Mouse (Mus musculus) heart, postnatal 0 days (tissue): ENCODE results near the gene Zfp839.

Experiments used
- CTCF ChIP-seq: IDR thresholded peaks from 2 replicates; pipeline ENCODE4 v1.5.1; 2016; ENCODE audit warnings: antibody characterized with exemption, control low read depth, low read depth
- EP300 ChIP-seq: IDR thresholded peaks from 2 replicates; pipeline ENCODE4 v1.6.1; 2016; ENCODE audit warnings: antibody characterized with exemption, low read depth

DNA sequence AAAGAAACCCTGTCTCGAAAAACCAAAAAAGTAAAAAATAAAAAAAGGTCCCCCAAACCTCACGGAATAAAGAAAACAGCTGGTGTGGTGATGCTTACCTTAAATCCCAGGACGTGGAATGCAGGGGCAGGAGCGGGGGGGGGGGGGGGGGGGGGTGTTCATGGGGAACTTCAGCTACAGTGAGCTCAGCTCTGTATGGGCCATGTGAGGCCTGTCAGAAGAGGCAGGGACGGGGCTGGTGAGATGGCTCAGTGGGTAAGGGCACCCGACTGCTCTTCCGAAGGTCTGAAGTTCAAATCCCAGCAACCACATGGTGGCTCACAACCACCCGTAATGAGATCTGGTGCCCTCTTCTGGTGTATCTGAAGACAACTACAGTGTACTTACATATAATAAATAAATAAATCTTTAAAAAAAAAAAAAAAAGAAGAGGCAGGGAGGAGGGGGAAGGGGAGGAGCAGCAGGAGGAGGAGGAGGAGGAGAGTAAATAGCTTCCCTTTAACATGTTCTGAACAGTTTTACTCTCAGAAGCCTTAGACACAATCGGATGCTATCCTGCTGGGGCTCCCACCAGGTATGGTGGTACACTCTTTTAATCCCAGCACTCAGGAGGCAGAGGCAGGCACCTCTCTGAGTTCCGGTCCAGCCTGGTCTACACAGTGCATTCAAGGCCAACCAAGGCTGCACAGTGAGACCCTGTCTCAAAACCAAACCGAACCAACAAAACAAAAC is 19.6 kb upstream of the Zfp839 start:
- TF ChIP-seq CTCF: no peak
- TF ChIP-seq EP300: no peak
